Mouse (Mus musculus): ENCODE results near the gene Fbxw5. TPM values are rescaled to one million over a fixed set of nuclear protein-coding genes. Genes with fewer than 3 reads are reported as not detected.
A peak's percentile ranks its signal among the peaks of the same experiment; 100 is the strongest.

The Fbxw5 gene
- total and polyA plus RNA-seq, 3 experiments, result 34.3 to 40.4 (median 37.4) TPM

GRCm38 (mm10) chr2:25533707-25534106, 33.2 kb downstream of the Fbxw5 start:
- in situ Hi-C loops (cut with MboI; ENCODE audit: low pct_ligation_motif_present, low pct_unique_long_range_greater_than_20kb, low sequenced_read_pairs) (no loop called here), dilution Hi-C loops (cut with MboI; ENCODE audit: extremely low pct_ligation_motif_present, extremely low pct_unique_long_range_greater_than_20kb, low sequenced_read_pairs) (no loop called here)
- Histone ChIP-seq H3K27me3 (replicated peaks) (no peaks in the 10 kb centered on the region), H3K9me3 (replicated peaks; ENCODE audit: low read length) (no peaks in the 10 kb centered on the region), H3K9ac (ENCODE audit: insufficient read depth, low read depth) (peak overlapping the region; percentile 45; the same call in 1 of the 2 replicates), H3K36me3 (replicated peaks in 1 of 2; ENCODE audit: control insufficient read depth in 1 of 2, insufficient read depth in 1 of 2, low read length in 1 of 2) (peaks cover 61 to 79% of the 10 kb centered on the region in 2 experiments), H3K4me3 (replicated peaks in 1 of 3; ENCODE audit: low read depth in 2 of 3, low read length in 2 of 3, poor library complexity in 1 of 3) (no peak overlapping the region), H3K4me2 (ENCODE audit: insufficient read depth, low read depth, poor library complexity, severe bottlenecking) (peak overlapping the region; percentile 41), H3K4me1 (ENCODE audit: control insufficient read depth in 1 of 2, insufficient read depth in 2 of 2) (peaks cover 20 to 59% of the 10 kb centered on the region in 2 experiments), H3K79me2 (replicated peaks; ENCODE audit: control insufficient read depth, extremely low read depth, insufficient read depth, poor library complexity, severe bottlenecking) (peaks cover 29% of the 10 kb centered on the region), H3K27ac (ENCODE audit: insufficient read depth, low read depth) (peak overlapping the region; percentile 95; the same call in 1 of the 2 replicates)
- TF ChIP-seq SMC3 (IDR thresholded peaks at IDR 0.05; ENCODE audit: low read depth, low read length) (no peak), NELFE (IDR thresholded peaks at IDR 0.05; ENCODE audit: low read depth, low read length) (0 out of 2 replicates have a peak, but pooled peaks have one; percentile 1), MAFK (IDR thresholded peaks at IDR 0.05; ENCODE audit: insufficient replicate concordance, low read length) (no peak)
- no peak for DNase-seq (ENCODE audit: extremely low read depth)

GRCm38 (mm10) chr2:25534178-25534865, 33.8 kb downstream of the Fbxw5 start:
- in situ Hi-C loops (cut with MboI; ENCODE audit: low pct_ligation_motif_present, low pct_unique_long_range_greater_than_20kb, low sequenced_read_pairs), result no loop called here
- Histone ChIP-seq H3K4me2 (ENCODE audit: insufficient read depth, low read depth, poor library complexity, severe bottlenecking) (peak overlapping the region; percentile 46), H3K36me3 (replicated peaks in 1 of 2; ENCODE audit: control insufficient read depth in 1 of 2, insufficient read depth in 1 of 2, low read length in 1 of 2) (peaks cover 57 to 79% of the 10 kb centered on the region in 2 experiments), H3K27ac (ENCODE audit: insufficient read depth, low read depth) (peak overlapping the region; percentile 95), H3K9ac (ENCODE audit: insufficient read depth, low read depth) (peak overlapping the region; percentile 61), H3K27me3 (replicated peaks) (no peaks in the 10 kb centered on the region), H3K4me1 (ENCODE audit: control insufficient read depth in 1 of 2, insufficient read depth in 2 of 2) (peaks cover 20 to 65% of the 10 kb centered on the region in 2 experiments), H3K9me3 (replicated peaks; ENCODE audit: low read length) (no peaks in the 10 kb centered on the region), H3K79me2 (replicated peaks; ENCODE audit: control insufficient read depth, extremely low read depth, insufficient read depth, poor library complexity, severe bottlenecking) (peaks cover 31% of the 10 kb centered on the region), H3K4me3 (replicated peaks in 1 of 3; ENCODE audit: low read depth in 2 of 3, low read length in 2 of 3, poor library complexity in 1 of 3) (no peak overlapping the region)
- peak; percentile 79; the same call in 1 of the 2 replicates for TF ChIP-seq MXI1 (IDR thresholded peaks at IDR 0.05; ENCODE audit: low read depth, low read length)
- TF ChIP-seq JUND (conservative IDR thresholded peaks at IDR 0.05; ENCODE audit: low read depth, low read length), result no peak
- TF ChIP-seq USF1 (IDR thresholded peaks at IDR 0.05; ENCODE audit: low read depth, low read length), result peak; percentile 89
- TF ChIP-seq SIN3A (IDR thresholded peaks at IDR 0.05; ENCODE audit: low read length), result peak; percentile 31; the same call in 1 of the 2 replicates
- peak; percentile 77 for TF ChIP-seq EP300 (IDR thresholded peaks at IDR 0.05; ENCODE audit: low read length)
- TF ChIP-seq CHD2 (IDR thresholded peaks at IDR 0.05; ENCODE audit: low read length), result no peak
- TF ChIP-seq HCFC1 (IDR thresholded peaks at IDR 0.05; ENCODE audit: low read depth, low read length), result peak; percentile 49
- peak; percentile 69 for TF ChIP-seq POLR2A (IDR thresholded peaks at IDR 0.05; ENCODE audit: low read depth, low read length)
- TF ChIP-seq ETS1 (conservative IDR thresholded peaks at IDR 0.05; ENCODE audit: low read depth, low read length), result peak; percentile 72
- TF ChIP-seq MAZ (IDR thresholded peaks at IDR 0.05; ENCODE audit: low read depth, low read length), result no peak
- peak; percentile 69 for TF ChIP-seq TBP (conservative IDR thresholded peaks at IDR 0.05; ENCODE audit: low read depth, low read length)
- TF ChIP-seq ZC3H11A (IDR thresholded peaks at IDR 0.05; ENCODE audit: low read depth, low read length), result no peak
- no peak for TF ChIP-seq GABPA (IDR thresholded peaks at IDR 0.05; ENCODE audit: insufficient replicate concordance, low read depth, low read length)
- TF ChIP-seq JUN (IDR thresholded peaks at IDR 0.05; ENCODE audit: insufficient read depth, low read depth, low read length), result 0 out of 2 replicates have a peak, but pooled peaks have one; percentile 9
- peak; percentile 99 for TF ChIP-seq MYC (IDR thresholded peaks at IDR 0.05; ENCODE audit: low read depth, low read length)
- no peak for TF ChIP-seq POLR2AphosphoS2 (IDR thresholded peaks at IDR 0.05; ENCODE audit: low read depth, low read length)
- TF ChIP-seq MEF2A (IDR thresholded peaks at IDR 0.05; ENCODE audit: borderline replicate concordance, low read depth, low read length), result peak; percentile 78; the same call in 1 of the 2 replicates
- TF ChIP-seq RAD21 (IDR thresholded peaks at IDR 0.05; ENCODE audit: low read depth, low read length), result no peak
- TF ChIP-seq ELF1 (IDR thresholded peaks at IDR 0.05; ENCODE audit: low read depth, low read length), result 0 out of 2 replicates have a peak, but pooled peaks have one; percentile 5
- peak; percentile 98 for TF ChIP-seq MAX (IDR thresholded peaks at IDR 0.05; ENCODE audit: low read length)
- TF ChIP-seq BHLHE40 (IDR thresholded peaks at IDR 0.05; ENCODE audit: low read depth, low read length), result peak; percentile 99
- TF ChIP-seq USF2 (conservative IDR thresholded peaks at IDR 0.05; ENCODE audit: low read depth, low read length), result peak; percentile 81
- dilution Hi-C loops (cut with MboI; ENCODE audit: extremely low pct_ligation_motif_present, extremely low pct_unique_long_range_greater_than_20kb, low sequenced_read_pairs), result no loop called here
- DNase-seq (ENCODE audit: extremely low read depth), result peak; percentile 90

All from CH12.LX (cell line).